Mouse (Mus musculus): ENCODE data around the gene Rexo2. TPM values are rescaled to one million over a fixed set of nuclear protein-coding genes. Genes with fewer than 3 reads are reported as not detected.

The Rexo2 gene
- total and polyA plus RNA-seq, 3 experiments, result 226 to 280 (median 259) TPM

DNA sequence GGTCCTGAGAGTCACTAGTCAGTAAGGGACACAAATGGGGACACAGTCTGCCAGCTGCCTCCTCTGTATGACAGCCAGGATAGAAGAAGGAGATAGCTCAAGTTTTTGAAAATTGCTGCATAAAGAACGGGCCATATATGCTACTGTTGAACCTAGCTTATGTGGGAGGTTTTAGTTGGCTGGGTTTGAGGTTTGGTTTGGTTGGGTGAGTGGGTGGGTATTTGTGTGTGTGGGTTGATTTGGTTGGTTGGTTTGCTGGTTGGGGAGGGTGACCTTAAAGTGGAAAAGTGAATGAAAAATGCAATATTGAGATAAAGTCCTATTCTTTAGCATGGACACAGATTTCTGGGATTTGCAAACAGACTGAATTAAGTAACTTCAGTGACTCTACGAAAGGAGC, 35.6 kb downstream of the Rexo2 start:
- DNase-seq (ENCODE audit: low spot score) (no peak), ATAC-seq (ENCODE audit: extremely low read depth, insufficient number of reproducible peaks, low FRiP score, poor library complexity, severe bottlenecking) (no peak)
- H3K4me1 ChIP-seq (ENCODE audit: insufficient read depth, low read depth, low read length), result peaks cover 4% of the 10 kb centered on the region; the same call in 1 of the 2 replicates
- H3K9me3 ChIP-seq (replicated peaks), result no peaks in the 10 kb centered on the region
- TF ChIP-seq TAL1 (conservative IDR thresholded peaks at IDR 0.05; ENCODE audit: low read depth, low read length) (no peak), GATA2 (IDR thresholded peaks at IDR 0.05; ENCODE audit: borderline replicate concordance, low read depth, low read length) (no peak), POLR2AphosphoS5 (IDR thresholded peaks at IDR 0.05; ENCODE audit: insufficient replicate concordance, low read depth, low read length) (no peak), CTCF (IDR thresholded peaks at IDR 0.05; ENCODE audit: low read depth, low read length) (no peak), GATA1 (IDR thresholded peaks at IDR 0.05; ENCODE audit: borderline replicate concordance, low read length) (no peak)
- H3K36me3 ChIP-seq (replicated peaks), result no peaks in the 10 kb centered on the region
- peaks cover 21% of the 10 kb centered on the region for H3K27me3 ChIP-seq (ENCODE audit: insufficient read depth, low read length)
- no peak overlapping the region for H3K4me3 ChIP-seq (ENCODE audit: low read depth, low read length)

GRCm38 (mm10) chr9:48443873-48444272, 36.5 kb downstream of the Rexo2 start:
- H3K36me3 ChIP-seq (replicated peaks), result no peaks in the 10 kb centered on the region
- DNase-seq (ENCODE audit: low spot score), result no peak
- no peaks in the 10 kb centered on the region for H3K9me3 ChIP-seq (replicated peaks)
- TF ChIP-seq POLR2AphosphoS5 (IDR thresholded peaks at IDR 0.05; ENCODE audit: insufficient replicate concordance, low read depth, low read length) (no peak), GATA1 (IDR thresholded peaks at IDR 0.05; ENCODE audit: borderline replicate concordance, low read length) (no peak), GATA2 (IDR thresholded peaks at IDR 0.05; ENCODE audit: borderline replicate concordance, low read depth, low read length) (no peak), TAL1 (conservative IDR thresholded peaks at IDR 0.05; ENCODE audit: low read depth, low read length) (no peak), CTCF (IDR thresholded peaks at IDR 0.05; ENCODE audit: low read depth, low read length) (no peak)
- no peak overlapping the region for H3K4me3 ChIP-seq (ENCODE audit: low read depth, low read length)
- H3K4me1 ChIP-seq (ENCODE audit: insufficient read depth, low read depth, low read length), result peaks cover 4% of the 10 kb centered on the region; the same call in 1 of the 2 replicates
- no peak for ATAC-seq (ENCODE audit: extremely low read depth, insufficient number of reproducible peaks, low FRiP score, poor library complexity, severe bottlenecking)
- peaks cover 23% of the 10 kb centered on the region for H3K27me3 ChIP-seq (ENCODE audit: insufficient read depth, low read length)

DNA sequence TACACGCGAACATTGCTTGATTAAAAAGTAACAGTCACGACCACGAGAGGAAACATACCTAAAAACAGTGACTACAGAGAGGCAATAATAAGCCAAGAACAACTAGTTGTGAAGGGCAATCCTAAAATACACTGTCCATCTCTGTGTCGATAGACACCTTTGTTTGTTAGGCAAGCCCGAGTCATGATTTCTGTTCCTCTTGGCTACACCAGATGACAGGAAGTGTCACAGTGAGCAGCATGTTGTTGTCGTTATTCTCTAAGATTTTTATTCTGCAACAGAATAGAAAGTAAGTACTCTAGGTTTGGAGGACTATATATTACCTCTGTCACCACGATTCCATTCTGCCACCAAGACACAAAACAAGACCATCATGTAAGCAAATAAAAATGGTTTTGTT, 48.0 kb downstream of the Rexo2 start:
- no peak for DNase-seq (ENCODE audit: low spot score)
- ATAC-seq (ENCODE audit: extremely low read depth, insufficient number of reproducible peaks, low FRiP score, poor library complexity, severe bottlenecking), result no peak
- H3K9me3 ChIP-seq (replicated peaks), result no peaks in the 10 kb centered on the region
- TF ChIP-seq POLR2AphosphoS5 (IDR thresholded peaks at IDR 0.05; ENCODE audit: insufficient replicate concordance, low read depth, low read length), result no peak
- TF ChIP-seq GATA2 (IDR thresholded peaks at IDR 0.05; ENCODE audit: borderline replicate concordance, low read depth, low read length), result no peak
- no peak for TF ChIP-seq CTCF (IDR thresholded peaks at IDR 0.05; ENCODE audit: low read depth, low read length)
- TF ChIP-seq TAL1 (conservative IDR thresholded peaks at IDR 0.05; ENCODE audit: low read depth, low read length), result no peak
- no peak for TF ChIP-seq GATA1 (IDR thresholded peaks at IDR 0.05; ENCODE audit: borderline replicate concordance, low read length)
- H3K27me3 ChIP-seq (ENCODE audit: insufficient read depth, low read length), result 0 out of 2 replicates have a peak, but pooled peaks cover 4% of the 10 kb centered on the region
- H3K4me1 ChIP-seq (ENCODE audit: insufficient read depth, low read depth, low read length), result peaks cover 2% of the 10 kb centered on the region; the same call in 1 of the 2 replicates
- no peak overlapping the region for H3K4me3 ChIP-seq (ENCODE audit: low read depth, low read length)
- H3K36me3 ChIP-seq (replicated peaks), result no peaks in the 10 kb centered on the region

- Histone ChIP-seq H3K9me3 (replicated peaks) (no peaks in the 10 kb centered on the region), H3K4me1 (ENCODE audit: insufficient read depth, low read depth, low read length) (peaks cover 7% of the 10 kb centered on the region; the same call in 1 of the 2 replicates), H3K27me3 (ENCODE audit: insufficient read depth, low read length) (peaks cover 6% of the 10 kb centered on the region; the same call in 1 of the 2 replicates), H3K4me3 (ENCODE audit: low read depth, low read length) (peak overlapping the region; percentile 9; the same call in 1 of the 2 replicates), H3K36me3 (replicated peaks) (no peaks in the 10 kb centered on the region)
- DNase-seq (ENCODE audit: low spot score) (no peak), ATAC-seq (ENCODE audit: extremely low read depth, insufficient number of reproducible peaks, low FRiP score, poor library complexity, severe bottlenecking) (no peak)
- TF ChIP-seq GATA1 (IDR thresholded peaks at IDR 0.05; ENCODE audit: borderline replicate concordance, low read length) (no peak), TAL1 (conservative IDR thresholded peaks at IDR 0.05; ENCODE audit: low read depth, low read length) (no peak), POLR2AphosphoS5 (IDR thresholded peaks at IDR 0.05; ENCODE audit: insufficient replicate concordance, low read depth, low read length) (no peak), GATA2 (IDR thresholded peaks at IDR 0.05; ENCODE audit: borderline replicate concordance, low read depth, low read length) (no peak), CTCF (IDR thresholded peaks at IDR 0.05; ENCODE audit: low read depth, low read length) (no peak)
These were observed 53.2 kb downstream of the Rexo2 start for GRCm38 (mm10) chr9:48427176-48427575.

GRCm38 (mm10) chr9:48423256-48423655, 57.2 kb downstream of the Rexo2 start:
- Histone ChIP-seq H3K4me3 (ENCODE audit: low read depth, low read length) (no peak overlapping the region), H3K9me3 (replicated peaks) (no peaks in the 10 kb centered on the region), H3K36me3 (replicated peaks) (no peaks in the 10 kb centered on the region), H3K4me1 (ENCODE audit: insufficient read depth, low read depth, low read length) (peaks cover 19% of the 10 kb centered on the region), H3K27me3 (ENCODE audit: insufficient read depth, low read length) (peaks cover 5% of the 10 kb centered on the region; the same call in 1 of the 2 replicates)
- ATAC-seq (ENCODE audit: extremely low read depth, insufficient number of reproducible peaks, low FRiP score, poor library complexity, severe bottlenecking) (no peak), DNase-seq (ENCODE audit: low spot score) (no peak)
- TF ChIP-seq GATA2 (IDR thresholded peaks at IDR 0.05; ENCODE audit: borderline replicate concordance, low read depth, low read length), result no peak
- no peak for TF ChIP-seq CTCF (IDR thresholded peaks at IDR 0.05; ENCODE audit: low read depth, low read length)
- TF ChIP-seq GATA1 (IDR thresholded peaks at IDR 0.05; ENCODE audit: borderline replicate concordance, low read length), result no peak
- no peak for TF ChIP-seq POLR2AphosphoS5 (IDR thresholded peaks at IDR 0.05; ENCODE audit: insufficient replicate concordance, low read depth, low read length)
- no peak for TF ChIP-seq TAL1 (conservative IDR thresholded peaks at IDR 0.05; ENCODE audit: low read depth, low read length)

DNA sequence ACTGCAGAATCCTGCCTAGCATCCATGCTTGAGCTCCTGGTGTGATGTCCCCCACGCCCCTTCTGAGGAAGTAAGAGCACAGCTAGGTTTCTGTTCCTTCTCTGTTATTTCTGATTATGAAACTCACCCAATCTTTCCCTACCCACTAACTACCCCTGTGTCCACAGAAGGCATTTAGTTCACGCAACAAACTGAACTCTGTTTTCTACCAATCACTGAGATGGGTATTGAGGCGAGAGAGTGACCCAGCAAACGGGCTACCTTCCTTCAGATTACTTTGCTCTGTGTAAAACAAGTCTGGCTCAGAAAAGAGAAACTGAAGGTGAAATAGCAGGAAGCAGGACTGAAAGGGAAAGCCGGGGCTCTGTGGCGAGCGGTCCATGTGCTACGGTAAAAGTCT, 58.0 kb downstream of the Rexo2 start:
- H3K36me3 ChIP-seq (replicated peaks), result no peaks in the 10 kb centered on the region
- TF ChIP-seq TAL1 (conservative IDR thresholded peaks at IDR 0.05; ENCODE audit: low read depth, low read length) (no peak), GATA2 (IDR thresholded peaks at IDR 0.05; ENCODE audit: borderline replicate concordance, low read depth, low read length) (no peak)
- ATAC-seq (ENCODE audit: extremely low read depth, insufficient number of reproducible peaks, low FRiP score, poor library complexity, severe bottlenecking), result no peak
- peaks cover 2% of the 10 kb centered on the region; the same call in 1 of the 2 replicates for H3K27me3 ChIP-seq (ENCODE audit: insufficient read depth, low read length)
- peaks cover 19% of the 10 kb centered on the region for H3K4me1 ChIP-seq (ENCODE audit: insufficient read depth, low read depth, low read length)
- no peak overlapping the region for H3K4me3 ChIP-seq (ENCODE audit: low read depth, low read length)
- H3K9me3 ChIP-seq (replicated peaks), result no peaks in the 10 kb centered on the region
- no peak for DNase-seq (ENCODE audit: low spot score)
